Mouse (Mus musculus): ENCODE results near the gene Slain2.
"Not testable (repeated sequence)": the region's sequence is repeated elsewhere in the genome, so short reads cannot be mapped to it uniquely, and the experiment has no call there.

Gene Slain2

GRCm38 (mm10) chr5:73013611-73014287, 99.6 kb downstream of the Slain2 start:
- DNase-seq, result not testable (repeated sequence)

GRCm38 (mm10) chr5:73014745-73015144, 100.6 kb downstream of the Slain2 start:
- no peak for DNase-seq

GRCm38 (mm10) chr5:73023801-73024200, 109.7 kb downstream of the Slain2 start:
- DNase-seq, result no peak

Data from lung, adult 18-20 months (tissue).